Mouse (Mus musculus): ENCODE measurements around the gene Gm20431. TPM values are rescaled to one million over a fixed set of nuclear protein-coding genes. Genes with fewer than 3 reads are reported as not detected.

The Gm20431 gene
- polyA plus RNA-seq, 1 experiment from 2014 or later: 11.5 TPM

DNA sequence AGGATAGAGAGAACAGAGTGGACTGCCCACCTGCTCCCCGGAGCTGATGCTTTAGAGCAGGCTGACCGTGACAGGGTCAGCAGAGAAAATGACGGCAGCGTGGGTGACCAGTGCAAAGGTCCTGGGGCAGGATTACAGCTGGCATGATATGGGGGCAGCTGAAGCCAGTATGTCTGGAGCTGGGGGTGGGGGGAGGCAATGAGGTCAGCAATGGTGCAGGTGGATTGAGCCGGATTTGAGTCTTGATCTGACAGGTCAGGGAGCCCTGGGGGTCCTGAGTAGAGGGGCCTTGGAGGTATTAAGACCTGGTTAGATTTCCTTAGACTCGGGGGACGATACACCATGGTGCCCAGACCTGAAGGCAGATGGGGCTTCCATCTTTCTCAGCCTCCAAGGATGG is 85.7 kb downstream of the Gm20431 start:
- DNase-seq (no peak), ATAC-seq (ENCODE audit: low FRiP score, low TSS enrichment) (no peak)
- no peak overlapping the region for H3K4me2 ChIP-seq (ENCODE audit: low read length)
- H3K9ac ChIP-seq (replicated peaks; ENCODE audit: low read length): no peak overlapping the region
- H3K27me3 ChIP-seq (ENCODE audit: control insufficient read depth, insufficient read depth, low read length): no peaks in the 10 kb centered on the region
- H3K36me3 ChIP-seq (ENCODE audit: control insufficient read depth, insufficient read depth, low read length): no peaks in the 10 kb centered on the region
- 87% methylated on average over 7 of the region's 7 CpGs for WGBS
- no peak overlapping the region for H3K4me3 ChIP-seq (replicated peaks; ENCODE audit: low read depth, low read length)
- no peak overlapping the region for H3K27ac ChIP-seq (replicated peaks; ENCODE audit: low read depth, low read length)
- no peaks in the 10 kb centered on the region for H3K9me3 ChIP-seq (ENCODE audit: control insufficient read depth, low read length)
- no peaks in the 10 kb centered on the region for H3K4me1 ChIP-seq (ENCODE audit: control insufficient read depth, insufficient read depth, low read length)

DNA sequence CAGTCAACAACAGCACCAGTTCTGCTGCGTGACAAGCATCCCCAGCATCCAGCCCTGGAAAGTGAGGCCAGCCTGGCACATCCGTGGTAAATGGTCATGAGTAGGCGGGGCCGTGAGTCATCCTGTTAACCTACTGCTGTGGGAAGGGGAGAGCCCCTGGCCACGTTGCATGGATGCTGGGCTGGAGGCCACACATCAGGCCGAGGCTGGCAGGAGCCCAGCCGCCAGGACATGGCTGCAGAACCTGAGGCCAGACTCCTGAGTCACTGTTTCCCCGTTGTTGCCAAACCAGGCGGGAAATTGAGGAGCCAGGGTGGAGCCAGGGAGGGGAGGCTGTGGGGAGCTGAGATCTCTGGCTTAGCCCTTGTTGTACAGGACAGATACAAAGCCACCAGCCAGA is 86.5 kb downstream of the Gm20431 start:
- no peak for ATAC-seq (ENCODE audit: low FRiP score, low TSS enrichment)
- Histone ChIP-seq H3K4me3 (replicated peaks; ENCODE audit: low read depth, low read length) (no peak overlapping the region), H3K27me3 (ENCODE audit: control insufficient read depth, insufficient read depth, low read length) (no peaks in the 10 kb centered on the region), H3K27ac (replicated peaks; ENCODE audit: low read depth, low read length) (no peak overlapping the region), H3K4me1 (ENCODE audit: control insufficient read depth, insufficient read depth, low read length) (no peaks in the 10 kb centered on the region), H3K9me3 (ENCODE audit: control insufficient read depth, low read length) (no peaks in the 10 kb centered on the region), H3K4me2 (ENCODE audit: low read length) (no peak overlapping the region), H3K9ac (replicated peaks; ENCODE audit: low read length) (no peak overlapping the region), H3K36me3 (ENCODE audit: control insufficient read depth, insufficient read depth, low read length) (no peaks in the 10 kb centered on the region)
- WGBS: 70% methylated on average over 9 of the region's 9 CpGs
- DNase-seq: no peak

DNA sequence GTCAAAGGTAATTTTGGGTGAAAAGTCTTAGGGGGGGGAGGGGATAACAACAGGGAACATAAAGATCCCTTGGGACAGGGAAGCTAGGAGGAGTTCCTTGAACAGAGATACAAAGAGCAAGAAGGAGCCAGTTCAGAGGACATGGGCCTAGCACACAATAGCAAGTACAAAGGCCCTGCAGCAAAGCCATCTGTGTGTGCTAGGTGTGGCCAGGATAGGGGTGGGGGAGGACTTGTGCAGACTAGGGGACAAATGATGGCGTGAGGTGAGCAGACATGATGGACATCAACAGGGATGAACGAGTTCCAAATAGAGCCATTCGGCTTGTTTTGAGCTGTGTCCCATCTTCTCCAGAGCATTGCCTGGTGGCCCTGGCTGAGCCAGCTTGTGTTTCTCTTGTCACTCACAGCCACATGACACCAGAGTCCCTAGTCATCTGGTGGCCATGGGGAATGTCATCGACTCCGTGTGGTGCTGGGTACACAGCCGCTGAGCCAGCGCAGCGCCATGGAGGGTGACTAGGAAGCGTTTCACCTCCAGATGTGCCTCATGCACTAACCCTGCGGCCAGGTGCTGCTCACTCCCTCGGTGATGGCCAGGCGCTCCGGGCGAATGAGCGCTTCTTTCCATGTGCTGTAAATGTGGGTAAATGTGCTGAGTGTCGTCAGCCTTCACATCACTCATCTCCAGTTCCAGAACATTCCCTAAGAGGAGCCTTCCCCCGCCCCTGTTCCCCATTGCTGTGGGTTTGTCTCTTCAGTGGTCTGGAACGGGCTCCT is 89.7 kb downstream of the Gm20431 start:
- Histone ChIP-seq H3K9ac (replicated peaks; ENCODE audit: low read length) (no peak overlapping the region), H3K4me3 (replicated peaks; ENCODE audit: low read depth, low read length) (no peak overlapping the region), H3K4me2 (ENCODE audit: low read length) (no peak overlapping the region), H3K27me3 (ENCODE audit: control insufficient read depth, insufficient read depth, low read length) (no peaks in the 10 kb centered on the region), H3K27ac (replicated peaks; ENCODE audit: low read depth, low read length) (no peak overlapping the region), H3K4me1 (ENCODE audit: control insufficient read depth, insufficient read depth, low read length) (no peaks in the 10 kb centered on the region), H3K9me3 (ENCODE audit: control insufficient read depth, low read length) (no peaks in the 10 kb centered on the region), H3K36me3 (ENCODE audit: control insufficient read depth, insufficient read depth, low read length) (no peaks in the 10 kb centered on the region)
- ATAC-seq (ENCODE audit: low FRiP score, low TSS enrichment): no peak
- DNase-seq: no peak
- WGBS: 90% methylated on average over 18 of the region's 18 CpGs

DNA sequence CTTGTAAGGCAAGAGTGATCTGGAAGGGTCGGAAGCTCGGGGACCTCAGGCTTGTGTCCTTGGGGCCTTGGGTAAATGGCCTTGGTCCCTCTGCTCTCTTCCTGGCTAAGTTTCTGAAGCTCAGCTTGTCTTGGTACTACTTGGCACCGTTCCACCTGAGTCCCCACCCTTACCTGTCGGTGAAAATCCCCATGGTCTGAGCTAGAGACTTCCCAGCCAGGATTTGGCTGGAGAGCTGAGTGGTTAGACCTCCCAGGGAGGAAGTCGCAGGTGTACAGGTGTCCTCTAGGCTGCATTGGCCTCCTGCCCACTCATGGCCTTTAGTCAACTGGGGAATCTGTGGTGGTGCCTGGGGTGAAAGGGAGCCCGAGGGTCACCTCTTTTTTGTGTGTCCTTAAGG is 90.5 kb downstream of the Gm20431 start:
- H3K27me3 ChIP-seq (ENCODE audit: control insufficient read depth, insufficient read depth, low read length): no peaks in the 10 kb centered on the region
- H3K4me1 ChIP-seq (ENCODE audit: control insufficient read depth, insufficient read depth, low read length): no peaks in the 10 kb centered on the region
- no peak overlapping the region for H3K27ac ChIP-seq (replicated peaks; ENCODE audit: low read depth, low read length)
- H3K4me3 ChIP-seq (replicated peaks; ENCODE audit: low read depth, low read length): no peak overlapping the region
- ATAC-seq (ENCODE audit: low FRiP score, low TSS enrichment) (no peak), DNase-seq (no peak)
- H3K9me3 ChIP-seq (ENCODE audit: control insufficient read depth, low read length): no peaks in the 10 kb centered on the region
- H3K36me3 ChIP-seq (ENCODE audit: control insufficient read depth, insufficient read depth, low read length): no peaks in the 10 kb centered on the region
- no peak overlapping the region for H3K9ac ChIP-seq (replicated peaks; ENCODE audit: low read length)
- 89% methylated on average over 6 of the region's 6 CpGs for WGBS
- H3K4me2 ChIP-seq (ENCODE audit: low read length): no peak overlapping the region

DNA sequence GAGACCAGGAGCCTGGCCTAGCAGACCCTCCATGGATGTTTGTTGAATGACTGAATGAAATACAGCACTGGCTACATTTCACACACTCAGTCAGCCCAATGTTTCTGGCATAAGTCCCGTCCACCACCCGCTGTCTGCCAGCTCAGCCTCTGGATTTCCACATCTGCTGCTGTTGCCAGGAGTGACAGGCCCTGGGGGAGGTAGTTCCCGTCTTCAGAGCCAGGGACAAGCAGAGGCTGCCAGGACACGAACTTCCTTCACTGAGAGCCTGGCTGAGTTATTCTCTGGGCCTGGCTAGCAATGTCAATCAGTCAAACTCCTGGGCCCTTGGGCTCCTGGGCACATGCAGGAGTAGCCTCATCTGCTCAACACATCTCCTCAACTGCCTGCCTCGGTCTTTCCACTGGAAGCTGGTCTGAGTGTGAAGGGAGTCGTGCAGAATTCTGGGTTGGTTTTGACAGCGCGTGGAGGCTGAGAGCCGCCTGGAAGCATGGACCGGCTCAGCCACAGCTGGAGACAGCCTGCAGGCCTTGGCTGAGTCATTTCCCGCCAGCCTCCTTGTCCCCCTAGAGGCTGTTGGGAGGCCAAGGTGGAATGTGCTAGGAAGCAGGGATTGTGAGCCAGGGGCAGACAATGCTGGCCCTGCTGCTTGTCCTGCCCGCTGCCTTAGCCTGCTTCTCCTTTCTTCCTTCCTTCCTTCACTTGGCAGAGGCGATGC is 91.2 kb downstream of the Gm20431 start:
- Histone ChIP-seq H3K4me1 (ENCODE audit: control insufficient read depth, insufficient read depth, low read length) (0 out of 2 replicates have a peak, but pooled peaks cover 3% of the 10 kb centered on the region), H3K27ac (replicated peaks; ENCODE audit: low read depth, low read length) (no peak overlapping the region), H3K9me3 (ENCODE audit: control insufficient read depth, low read length) (no peaks in the 10 kb centered on the region), H3K4me3 (replicated peaks; ENCODE audit: low read depth, low read length) (no peak overlapping the region), H3K4me2 (ENCODE audit: low read length) (no peak overlapping the region), H3K9ac (replicated peaks; ENCODE audit: low read length) (no peak overlapping the region), H3K36me3 (ENCODE audit: control insufficient read depth, insufficient read depth, low read length) (no peaks in the 10 kb centered on the region), H3K27me3 (ENCODE audit: control insufficient read depth, insufficient read depth, low read length) (no peaks in the 10 kb centered on the region)
- 74% methylated on average over 13 of the region's 13 CpGs for WGBS
- DNase-seq (no peak), ATAC-seq (ENCODE audit: low FRiP score, low TSS enrichment) (no peak)

DNA sequence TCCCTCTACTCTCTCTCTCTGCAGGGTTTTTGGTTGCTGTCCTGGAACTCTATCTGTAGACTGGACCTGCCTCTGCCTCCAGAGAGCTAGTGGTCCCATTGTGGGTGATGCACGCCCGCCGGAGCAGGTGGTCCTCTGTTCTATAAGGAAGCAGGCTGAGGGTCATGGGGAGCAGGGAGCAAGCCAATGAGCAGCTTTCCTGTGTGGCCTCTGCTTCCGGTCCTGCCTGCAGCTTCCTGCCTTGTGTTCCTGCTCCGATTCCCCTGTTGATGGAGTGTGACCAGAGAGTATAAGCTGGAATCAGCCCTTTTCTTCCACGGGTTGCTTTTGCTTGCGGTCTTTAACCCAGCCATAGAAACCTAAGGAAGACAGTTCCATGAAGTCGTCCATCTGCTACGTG is 93.2 kb downstream of the Gm20431 start:
- Histone ChIP-seq H3K4me1 (ENCODE audit: control insufficient read depth, insufficient read depth, low read length) (0 out of 2 replicates have a peak, but pooled peaks cover 3% of the 10 kb centered on the region), H3K4me2 (ENCODE audit: low read length) (no peak overlapping the region), H3K27ac (replicated peaks; ENCODE audit: low read depth, low read length) (no peak overlapping the region), H3K9me3 (ENCODE audit: control insufficient read depth, low read length) (no peaks in the 10 kb centered on the region), H3K27me3 (ENCODE audit: control insufficient read depth, insufficient read depth, low read length) (no peaks in the 10 kb centered on the region), H3K36me3 (ENCODE audit: control insufficient read depth, insufficient read depth, low read length) (no peaks in the 10 kb centered on the region), H3K9ac (replicated peaks; ENCODE audit: low read length) (no peak overlapping the region), H3K4me3 (replicated peaks; ENCODE audit: low read depth, low read length) (no peak overlapping the region)
- no peak for ATAC-seq (ENCODE audit: low FRiP score, low TSS enrichment)
- no peak for DNase-seq
- WGBS: 88% methylated on average over 9 of the region's 9 CpGs

DNA sequence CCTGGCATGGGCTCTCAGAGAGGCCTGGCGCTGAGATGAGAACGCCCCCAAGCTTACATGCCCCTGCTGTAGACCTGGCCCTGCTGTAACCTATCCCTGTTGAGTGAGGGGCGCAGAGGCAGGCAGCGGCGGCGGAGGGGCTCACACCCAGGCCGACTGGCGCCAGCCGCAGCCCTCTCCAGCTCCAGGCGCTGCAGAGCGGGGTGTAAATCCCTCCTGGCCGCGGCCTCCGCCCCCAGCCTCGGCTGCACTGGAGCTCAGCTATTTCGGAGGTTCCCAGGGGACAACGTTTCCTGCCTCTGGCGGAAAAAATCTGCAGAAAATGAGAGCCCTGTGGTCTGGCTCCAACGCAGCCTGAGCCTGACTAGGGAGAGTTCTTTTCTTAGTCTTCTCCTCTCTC is 95.6 kb downstream of the Gm20431 start:
- Histone ChIP-seq H3K27me3 (ENCODE audit: control insufficient read depth, insufficient read depth, low read length) (no peaks in the 10 kb centered on the region), H3K9me3 (ENCODE audit: control insufficient read depth, low read length) (no peaks in the 10 kb centered on the region), H3K9ac (replicated peaks; ENCODE audit: low read length) (peak overlapping the region; percentile 30; the same call in 1 of the 2 replicates), H3K36me3 (ENCODE audit: control insufficient read depth, insufficient read depth, low read length) (no peaks in the 10 kb centered on the region), H3K4me2 (ENCODE audit: low read length) (peak overlapping the region; percentile 24), H3K27ac (replicated peaks; ENCODE audit: low read depth, low read length) (no peak overlapping the region; the same call in 1 of the 2 replicates), H3K4me3 (replicated peaks; ENCODE audit: low read depth, low read length) (no peak overlapping the region), H3K4me1 (ENCODE audit: control insufficient read depth, insufficient read depth, low read length) (0 out of 2 replicates have a peak, but pooled peaks cover 3% of the 10 kb centered on the region)
- ATAC-seq (ENCODE audit: low FRiP score, low TSS enrichment): no peak
- peak; percentile 75 for DNase-seq
- 21% methylated on average over 19 of the region's 19 CpGs for WGBS

DNA sequence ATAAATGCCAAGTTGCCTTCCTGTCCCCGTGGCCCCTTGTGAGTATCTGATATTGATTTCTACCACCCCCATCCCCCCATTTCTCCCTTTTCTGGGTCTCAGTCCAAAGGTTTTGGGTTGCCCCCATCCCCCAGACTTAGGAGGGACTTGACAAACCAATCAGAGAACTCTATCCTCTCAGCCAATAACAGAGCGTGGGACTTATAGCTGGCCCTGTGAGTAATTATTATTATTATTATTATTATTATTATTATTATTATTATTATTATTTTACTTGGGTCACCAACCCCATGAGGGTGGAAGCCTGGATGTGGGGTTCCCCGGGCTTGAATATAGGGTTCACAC is 96.0 kb downstream of the Gm20431 start:
- H3K27me3 ChIP-seq (ENCODE audit: control insufficient read depth, insufficient read depth, low read length): no peaks in the 10 kb centered on the region
- ATAC-seq (ENCODE audit: low FRiP score, low TSS enrichment): no peak
- H3K4me3 ChIP-seq (replicated peaks; ENCODE audit: low read depth, low read length): no peak overlapping the region
- no peaks in the 10 kb centered on the region for H3K9me3 ChIP-seq (ENCODE audit: control insufficient read depth, low read length)
- DNase-seq: no peak
- WGBS: 85% methylated on average over 3 of the region's 3 CpGs
- H3K36me3 ChIP-seq (ENCODE audit: control insufficient read depth, insufficient read depth, low read length): no peaks in the 10 kb centered on the region
- no peak overlapping the region for H3K9ac ChIP-seq (replicated peaks; ENCODE audit: low read length)
- H3K4me1 ChIP-seq (ENCODE audit: control insufficient read depth, insufficient read depth, low read length): 0 out of 2 replicates have a peak, but pooled peaks cover 3% of the 10 kb centered on the region
- H3K4me2 ChIP-seq (ENCODE audit: low read length): no peak overlapping the region; the same call in 1 of the 2 replicates
- H3K27ac ChIP-seq (replicated peaks; ENCODE audit: low read depth, low read length): no peak overlapping the region
